Mouse (Mus musculus) urinary bladder, postnatal 14 days (tissue): ENCODE data around the gene Ccdc85b.
A peak's percentile ranks its signal among the peaks of the same experiment; 100 is the strongest.

ENCODE experiments used
- DNase-seq: peaks from one replicate; pipeline ENCODE4 v3.0.0; 2021; ENCODE audit warnings: low spot score

The Ccdc85b gene

GRCm38 (mm10) chr19:5455568-5455967 lies 2.1 kb downstream of the Ccdc85b start:
- no peak for DNase-seq

- DNase-seq, result no peak
Measured at GRCm38 (mm10) chr19:5455037-5455436, 2.7 kb downstream of the Ccdc85b start.

- DNase-seq, result no peak
Measured at GRCm38 (mm10) chr19:5451766-5452165, 5.9 kb downstream of the Ccdc85b start.

GRCm38 (mm10) chr19:5449673-5450072 lies 8.0 kb downstream of the Ccdc85b start:
- DNase-seq, result no peak

- no peak for DNase-seq
Measured at GRCm38 (mm10) chr19:5448354-5449150, 9.1 kb downstream of the Ccdc85b start.

- peak; percentile 80 for DNase-seq
Measured at GRCm38 (mm10) chr19:5447515-5448353, 10.0 kb downstream of the Ccdc85b start, which contains the start of gene Fosl1. Gene Fosl1 (plus strand): TSS chr19:5447547.

- no peak for DNase-seq
Measured at GRCm38 (mm10) chr19:5445747-5446146, 11.9 kb downstream of the Ccdc85b start.

GRCm38 (mm10) chr19:5444954-5445353 lies 12.7 kb downstream of the Ccdc85b start:
- no peak for DNase-seq

GRCm38 (mm10) chr19:5444371-5444908 lies 13.3 kb downstream of the Ccdc85b start:
- DNase-seq, result no peak

GRCm38 (mm10) chr19:5433951-5434350 lies 23.7 kb downstream of the Ccdc85b start:
- no peak for DNase-seq

GRCm38 (mm10) chr19:5432992-5433852 lies 24.5 kb downstream of the Ccdc85b start:
- DNase-seq, result peak; percentile 58

- no peak for DNase-seq
Measured at GRCm38 (mm10) chr19:5431911-5432464, 25.7 kb downstream of the Ccdc85b start.

GRCm38 (mm10) chr19:5430408-5430807 lies 27.3 kb downstream of the Ccdc85b start:
- no peak for DNase-seq

GRCm38 (mm10) chr19:5429806-5430205 lies 27.9 kb downstream of the Ccdc85b start:
- peak; percentile 78 for DNase-seq

- no peak for DNase-seq
Measured at GRCm38 (mm10) chr19:5429219-5429618, 28.5 kb downstream of the Ccdc85b start.

- DNase-seq, result no peak
Measured at GRCm38 (mm10) chr19:5428083-5428482, 29.6 kb downstream of the Ccdc85b start.

- no peak for DNase-seq
Measured at GRCm38 (mm10) chr19:5426640-5427290, 30.9 kb downstream of the Ccdc85b start.

GRCm38 (mm10) chr19:5425906-5426565 lies 31.7 kb downstream of the Ccdc85b start:
- no peak for DNase-seq

GRCm38 (mm10) chr19:5424782-5425741 lies 32.6 kb downstream of the Ccdc85b start, which contains the start of the genes Drap1 and AI837181:
Gene Drap1 (minus strand): TSS chr19:5424979.
Gene AI837181 (plus strand): TSS chr19:5425144.
- DNase-seq, result peak; percentile 95
